Mouse (Mus musculus): ENCODE measurements at regions not wholly inside any gene's neighbourhood (a gene's known extent, or its start where the extent isn't known, plus 50 kb on each side); places are given as distances from the start of the nearest gene placed in this dataset.
A peak's percentile ranks its signal among the peaks of the same experiment; 100 is the strongest.

GRCm38 (mm10) chr6:17157270-17157669 lies 92.3 kb downstream of the Tes start:
- DNase-seq (ENCODE audit: low read depth, low spot score): no peak

- DNase-seq (ENCODE audit: low read depth, low spot score): peak; percentile 59
These were observed 105.2 kb downstream of the Tes start for GRCm38 (mm10) chr6:17169971-17170781.

GRCm38 (mm10) chr6:17170782-17171272 lies 105.9 kb downstream of the Tes start:
- DNase-seq (ENCODE audit: low read depth, low spot score): no peak

- peak; percentile 29 for DNase-seq (ENCODE audit: low read depth, low spot score)
These were observed 106.5 kb downstream of the Tes start for GRCm38 (mm10) chr6:17171273-17172011.

GRCm38 (mm10) chr6:17172050-17172449 lies 107.1 kb downstream of the Tes start:
- DNase-seq (ENCODE audit: low read depth, low spot score): no peak

- DNase-seq (ENCODE audit: low read depth, low spot score): no peak
These were observed 103.8 kb upstream of the Cav2 start for GRCm38 (mm10) chr6:17177153-17177552.

GRCm38 (mm10) chr6:17179476-17179875 lies 101.5 kb upstream of the Cav2 start:
- DNase-seq (ENCODE audit: low read depth, low spot score): no peak

- DNase-seq (ENCODE audit: low read depth, low spot score): no peak
These were observed 94.4 kb upstream of the Cav2 start for GRCm38 (mm10) chr6:17186604-17187003.

GRCm38 (mm10) chr6:17187106-17187505 lies 93.9 kb upstream of the Cav2 start:
- DNase-seq (ENCODE audit: low read depth, low spot score): no peak

- no peak for DNase-seq (ENCODE audit: low read depth, low spot score)
These were observed 85.4 kb upstream of the Cav2 start for GRCm38 (mm10) chr6:17195538-17195937.

GRCm38 (mm10) chr6:17197728-17198397 lies 83.1 kb upstream of the Cav2 start:
- no peak for DNase-seq (ENCODE audit: low read depth, low spot score)

GRCm38 (mm10) chr6:17198876-17199275 lies 82.1 kb upstream of the Cav2 start:
- DNase-seq (ENCODE audit: low read depth, low spot score): no peak

- no peak for DNase-seq (ENCODE audit: low read depth, low spot score)
These were observed 78.9 kb upstream of the Cav2 start for GRCm38 (mm10) chr6:17201916-17202636.

GRCm38 (mm10) chr6:17203302-17203701 lies 77.7 kb upstream of the Cav2 start:
- DNase-seq (ENCODE audit: low read depth, low spot score): no peak

- DNase-seq (ENCODE audit: low read depth, low spot score): no peak
These were observed 76.9 kb upstream of the Cav2 start for GRCm38 (mm10) chr6:17203900-17204686.

GRCm38 (mm10) chr6:17206932-17207331 lies 74.1 kb upstream of the Cav2 start:
- DNase-seq (ENCODE audit: low read depth, low spot score): no peak

- DNase-seq (ENCODE audit: low read depth, low spot score): no peak
These were observed 71.2 kb upstream of the Cav2 start for GRCm38 (mm10) chr6:17209792-17210191.

- no peak for DNase-seq (ENCODE audit: low read depth, low spot score)
These were observed 69.6 kb upstream of the Cav2 start for GRCm38 (mm10) chr6:17211346-17211745.

- no peak for DNase-seq (ENCODE audit: low read depth, low spot score)
These were observed 66.2 kb upstream of the Cav2 start for GRCm38 (mm10) chr6:17214774-17215173.

GRCm38 (mm10) chr6:17216442-17216841 lies 64.5 kb upstream of the Cav2 start:
- no peak for DNase-seq (ENCODE audit: low read depth, low spot score)

- DNase-seq (ENCODE audit: low read depth, low spot score): no peak
These were observed 57.2 kb upstream of the Cav2 start for GRCm38 (mm10) chr6:17223744-17224143.
